Mouse (Mus musculus): ENCODE measurements around the gene Kmt2b.

Kmt2b gene

DNA sequence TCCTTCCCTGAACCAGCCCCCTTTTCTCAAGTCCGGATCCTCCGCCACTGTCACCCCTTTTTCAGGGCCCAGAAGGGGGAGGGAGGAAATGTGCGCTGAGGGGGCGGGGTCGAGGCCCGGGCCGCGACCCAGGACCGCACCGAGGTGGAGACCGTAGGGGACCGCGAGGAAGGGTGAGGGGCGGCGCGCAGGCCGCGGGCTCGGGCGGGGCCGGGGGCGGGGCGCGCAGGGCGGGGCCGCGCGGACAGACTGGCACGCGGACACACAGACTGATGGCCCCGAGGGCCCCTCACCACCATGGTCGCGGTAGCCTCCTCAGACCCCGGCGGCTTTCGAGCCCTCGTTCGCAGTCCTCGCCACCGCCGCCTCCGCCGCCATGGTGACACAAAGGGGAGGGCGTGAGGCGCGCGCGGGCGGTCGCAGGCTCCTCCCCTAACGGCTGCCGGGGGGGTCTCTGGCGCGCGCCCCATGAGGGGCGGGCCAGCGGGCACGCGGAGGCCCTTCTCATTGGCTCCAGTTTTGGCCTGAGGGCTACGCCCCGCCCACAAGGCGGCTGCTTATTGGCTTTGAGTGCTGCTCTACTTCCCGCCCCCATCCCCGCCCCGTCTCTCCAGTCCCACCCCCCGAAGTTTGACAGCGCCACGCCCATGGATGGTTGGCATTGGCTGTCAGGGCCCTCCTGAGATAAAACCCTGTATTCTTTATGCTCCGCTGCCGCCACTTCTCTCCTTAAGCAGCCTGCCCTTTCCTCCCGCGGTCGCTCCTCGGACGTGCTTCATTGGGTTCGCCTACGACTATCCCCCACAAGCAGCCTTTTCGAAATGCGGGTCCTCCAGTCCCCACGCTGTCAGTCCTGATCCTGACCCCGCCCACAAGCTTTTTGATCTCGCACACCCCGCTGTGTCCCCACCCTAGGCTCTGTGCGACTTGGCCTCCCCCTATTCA lies 53.6 kb downstream of the Kmt2b start, which contains the start of gene Arhgap33:
Arhgap33 (minus strand) TSS at position 428 of the 945 bp plus-strand sequence.
- DNase-seq (ENCODE audit: low read depth, low spot score) = peak; percentile 97

DNA sequence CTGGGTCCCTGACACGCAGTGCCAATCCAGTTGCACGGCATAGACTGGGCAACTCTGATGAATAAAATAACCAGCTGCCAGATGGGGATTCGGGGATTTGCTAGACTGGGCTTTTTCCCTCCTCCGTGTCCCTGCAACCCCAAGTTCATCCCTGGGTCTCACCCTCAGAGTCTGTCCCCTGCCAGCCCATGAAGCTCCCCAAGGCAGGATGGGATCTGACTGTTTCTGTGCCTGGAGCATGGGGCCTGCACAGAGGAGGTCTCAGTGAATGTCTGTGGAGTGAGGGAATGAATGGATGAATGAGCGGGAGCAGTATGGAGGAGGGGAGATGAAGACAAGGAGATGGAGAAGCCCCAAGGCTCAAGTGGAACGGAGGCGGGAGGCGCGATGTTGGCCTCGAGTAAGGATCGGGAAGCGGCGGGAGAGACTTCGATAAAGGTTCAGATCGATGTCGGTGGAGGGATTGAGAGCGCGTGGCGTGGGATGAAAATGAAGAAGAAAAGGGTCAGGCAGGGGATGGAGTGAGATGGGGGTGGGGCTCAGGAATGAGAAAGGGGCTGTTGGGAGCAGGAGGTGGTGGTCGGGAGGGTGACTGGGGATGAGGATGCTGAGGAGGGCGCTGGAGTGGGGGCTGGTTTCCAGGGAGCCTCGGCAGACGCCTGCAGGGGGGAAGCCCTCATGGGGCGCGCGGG lies 54.4 kb downstream of the Kmt2b start:
- no peak for DNase-seq (ENCODE audit: low read depth, low spot score)

DNA sequence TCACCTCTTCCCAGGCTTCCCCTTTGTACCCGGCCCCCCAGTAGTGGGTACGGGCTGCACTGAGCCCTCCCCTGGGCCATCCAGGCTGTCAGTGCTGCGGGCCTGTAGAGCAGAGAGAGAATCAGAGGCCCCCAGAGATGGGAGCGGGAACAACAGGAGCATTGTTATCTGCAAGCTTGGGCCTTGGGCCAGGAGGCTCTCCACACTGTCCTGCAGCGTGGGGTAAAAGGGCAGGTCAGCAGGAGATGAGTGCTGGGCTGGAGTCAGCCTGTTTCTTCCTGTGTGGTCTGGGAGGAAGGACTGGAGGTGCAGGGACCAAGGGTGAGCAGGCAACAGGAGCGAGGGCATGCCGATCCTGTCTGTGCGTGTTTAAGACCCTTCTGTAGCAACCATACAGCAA lies 55.6 kb downstream of the Kmt2b start:
- no peak for DNase-seq (ENCODE audit: low read depth, low spot score)

DNA sequence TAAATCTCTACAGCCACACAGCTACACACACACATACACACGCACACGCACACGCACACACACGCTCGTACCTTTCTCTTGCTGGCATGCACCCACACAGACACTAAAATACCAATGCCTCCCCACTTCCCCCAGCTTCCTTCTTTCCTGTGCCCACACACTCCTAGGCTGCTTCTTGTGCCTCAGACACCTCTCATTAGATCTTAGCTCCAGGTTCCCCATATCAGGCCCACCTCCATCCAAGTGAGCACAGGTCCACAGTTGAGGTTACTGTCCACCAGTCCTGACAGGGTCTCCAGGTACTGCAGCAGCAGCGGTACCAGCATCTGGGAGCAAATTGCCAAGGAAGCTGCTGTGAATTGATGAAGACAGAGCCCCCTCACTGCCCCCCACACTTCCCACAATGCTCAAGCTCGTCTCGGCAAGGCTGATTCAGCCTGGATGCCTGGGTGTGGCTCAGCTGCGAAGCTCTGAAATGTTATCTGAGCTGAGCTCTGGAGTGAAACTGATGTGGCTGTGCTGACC lies 57.2 kb downstream of the Kmt2b start:
- peak; percentile 93 for DNase-seq (ENCODE audit: low read depth, low spot score)

DNA sequence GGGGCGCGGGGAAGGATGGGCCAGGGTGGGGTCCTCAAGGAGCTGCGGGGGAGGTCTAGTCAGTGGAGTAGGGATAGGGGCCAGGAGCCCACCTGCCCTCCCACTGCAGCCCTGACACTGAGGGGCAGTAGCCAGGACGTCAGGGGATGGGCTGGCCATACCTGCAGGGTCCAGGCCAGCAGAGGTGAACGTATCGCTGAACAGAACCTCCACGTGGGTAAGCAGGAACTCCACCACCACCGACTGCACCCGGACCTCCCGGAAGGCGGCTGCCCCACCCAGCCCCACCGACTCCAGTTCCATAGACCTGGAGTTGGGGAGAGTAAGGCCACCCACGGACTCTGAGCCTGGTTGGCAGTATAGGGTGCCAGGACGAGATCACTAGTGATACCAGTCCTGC lies 61.5 kb downstream of the Kmt2b start:
- DNase-seq (ENCODE audit: low read depth, low spot score) = no peak

DNA sequence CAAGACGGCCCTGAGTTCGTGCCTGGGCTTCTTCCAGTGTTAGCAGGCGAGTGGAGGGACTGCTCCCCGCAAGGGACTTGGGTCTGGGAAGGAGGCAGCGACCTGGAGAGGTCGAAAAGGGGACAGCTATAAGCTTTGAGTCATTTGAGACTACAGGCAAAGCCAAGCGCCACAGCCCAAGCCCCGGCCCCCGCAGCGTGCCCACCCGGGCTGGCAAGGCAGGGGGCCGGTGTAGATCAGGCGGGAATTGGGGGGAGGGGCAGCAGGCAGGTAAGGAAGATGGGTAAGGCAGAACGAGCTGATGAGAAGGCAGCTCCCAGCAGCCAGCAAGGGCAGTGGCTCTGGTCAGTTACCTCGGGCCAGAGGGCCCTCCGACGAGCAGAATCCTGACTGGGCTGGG lies 62.1 kb downstream of the Kmt2b start:
- no peak for DNase-seq (ENCODE audit: low read depth, low spot score)

DNA sequence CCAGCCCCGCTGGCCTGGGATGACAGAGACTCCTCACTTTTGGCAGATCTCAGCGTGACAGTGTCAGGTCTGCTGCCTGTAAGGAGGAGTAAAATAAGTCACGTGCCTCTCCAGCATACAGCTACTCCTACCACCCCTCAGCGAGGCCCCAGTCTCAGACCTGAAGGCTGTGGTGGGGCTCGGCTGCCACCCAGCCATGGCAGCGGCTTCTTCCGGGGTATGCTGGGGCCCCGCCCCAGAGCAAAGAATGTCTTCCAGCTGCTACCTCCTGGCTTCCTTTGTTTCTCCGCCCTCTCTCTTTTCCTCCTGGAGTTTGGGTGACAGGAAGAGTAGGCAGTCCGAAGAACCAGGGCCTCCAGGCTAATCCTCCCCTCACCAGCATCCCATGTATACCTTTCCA lies 62.6 kb downstream of the Kmt2b start:
- DNase-seq (ENCODE audit: low read depth, low spot score) = no peak

DNA sequence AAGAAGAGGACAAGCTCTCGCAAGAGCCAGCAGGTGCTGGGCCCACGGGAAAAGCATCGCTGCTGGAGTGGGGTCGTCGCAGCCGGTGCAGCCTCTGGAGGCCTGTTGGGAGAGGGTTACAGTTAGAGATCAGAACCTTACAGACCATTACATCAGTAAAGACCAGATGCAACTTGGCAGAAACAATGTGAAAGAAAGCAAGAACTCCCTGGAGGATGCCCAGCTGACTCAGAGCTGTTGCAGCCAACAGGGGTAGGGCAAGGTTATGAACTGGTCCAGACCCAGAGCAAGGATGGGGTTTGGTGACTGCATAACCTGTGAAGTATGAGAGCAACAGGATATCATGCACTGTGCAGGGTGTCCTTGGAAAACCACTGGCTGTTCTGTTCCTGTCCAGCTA lies 64.0 kb downstream of the Kmt2b start:
- DNase-seq (ENCODE audit: low read depth, low spot score) = no peak

DNA sequence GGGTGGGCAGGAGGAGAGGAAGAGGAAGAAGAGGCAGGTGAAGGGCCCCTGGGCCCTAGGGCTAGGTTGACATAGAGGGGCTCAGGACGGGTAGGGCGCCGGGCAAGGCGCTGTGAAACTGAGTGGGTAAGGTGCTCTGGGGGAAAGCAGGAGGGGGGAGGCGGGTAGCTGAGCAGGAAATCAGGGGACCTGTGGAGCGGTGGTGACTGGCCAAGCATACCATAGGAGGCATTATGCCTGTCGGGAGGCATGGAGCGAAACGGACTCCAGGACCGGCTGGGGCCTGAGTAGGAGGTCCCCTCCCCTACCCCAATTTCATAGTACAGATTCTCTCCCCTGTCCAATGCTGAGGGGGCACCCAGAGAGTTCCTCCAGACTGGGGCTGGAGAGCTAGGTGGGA lies 65.7 kb downstream of the Kmt2b start:
- no peak for DNase-seq (ENCODE audit: low read depth, low spot score)

DNA sequence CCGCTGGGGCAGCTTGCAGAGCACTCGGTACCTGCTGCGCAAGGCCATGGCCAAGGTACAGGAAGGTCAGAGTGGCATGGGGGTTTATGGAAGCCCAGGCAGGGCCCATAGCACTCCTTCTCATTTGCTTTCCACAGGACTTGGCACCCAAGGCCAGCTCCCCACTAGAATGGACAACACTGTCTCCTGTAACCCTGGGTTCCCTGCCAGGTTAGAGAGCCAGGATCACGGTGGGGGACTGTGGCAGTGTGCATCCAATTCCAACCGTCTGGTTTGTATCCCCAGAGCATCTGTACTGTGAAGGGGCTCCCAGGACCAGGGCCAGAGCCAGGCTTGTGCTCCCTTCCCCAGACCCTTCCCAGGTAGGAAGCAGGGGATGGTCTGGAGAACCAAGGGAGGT lies 67.7 kb downstream of the Kmt2b start:
- DNase-seq (ENCODE audit: low read depth, low spot score) = no peak

DNA sequence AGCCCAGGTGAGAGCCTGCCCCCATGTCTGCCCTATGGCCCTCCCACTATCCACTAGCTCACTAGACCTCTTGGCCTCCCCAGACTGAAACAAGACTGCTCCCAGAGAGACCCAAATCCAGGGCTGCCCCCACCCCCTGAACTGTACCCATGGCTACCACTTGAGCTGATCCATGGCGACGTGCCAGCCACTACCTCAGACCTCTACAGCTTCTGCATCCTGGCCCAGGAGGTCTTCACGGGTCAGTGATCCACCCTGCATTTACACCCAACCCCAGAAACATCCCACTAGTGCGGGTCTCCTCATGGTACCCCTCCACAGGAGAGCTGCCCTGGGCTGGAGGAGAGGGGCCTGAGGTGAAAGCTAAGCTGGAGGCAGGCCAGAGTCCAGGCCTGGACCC lies 68.1 kb downstream of the Kmt2b start:
- DNase-seq (ENCODE audit: low read depth, low spot score) = no peak
